Mouse (Mus musculus): ENCODE results near the gene Syt11. TPM values are rescaled to one million over a fixed set of nuclear protein-coding genes. Genes with fewer than 3 reads are reported as not detected.
"Not testable (repeated sequence)": the region's sequence is repeated elsewhere in the genome, so short reads cannot be mapped to it uniquely, and the experiment has no call there.

Syt11 gene
- polyA plus RNA-seq (2012; rRNA removed) = 1.8 and 1.9 TPM in 2 replicates

GRCm38 (mm10) chr3:88774939-88775841 is at the start of gene Syt11:
Gene Syt11 (minus strand): TSS chr3:88775164.
- peak within 1 kb of the TSS; percentile 68 for H3K4me3 ChIP-seq (ENCODE audit: low read depth, low read length)
- H3K27me3 ChIP-seq (ENCODE audit: control insufficient read depth, insufficient read depth, low read length); H3K27ac ChIP-seq (ENCODE audit: insufficient read depth, low read depth, low read length); H3K36me3 ChIP-seq (ENCODE audit: control insufficient read depth, insufficient read depth, low read length); H3K4me1 ChIP-seq (ENCODE audit: control insufficient read depth, insufficient read depth, insufficient read length, low read length): not testable (repeated sequence)
- WGBS = 5% methylated on average over 43 of the region's 51 CpGs

- WGBS = 91% methylated on average over 5 of the region's 5 CpGs
- H3K27me3 ChIP-seq (ENCODE audit: control insufficient read depth, insufficient read depth, low read length) = no peaks in the 10 kb centered on the region
These were observed 29.1 kb upstream of the Syt11 start for GRCm38 (mm10) chr3:88803910-88804540.

GRCm38 (mm10) chr3:88797507-88797906 is 22.5 kb upstream of the Syt11 start:
- not testable (repeated sequence) for H3K27ac ChIP-seq (ENCODE audit: insufficient read depth, low read depth, low read length); H3K27me3 ChIP-seq (ENCODE audit: control insufficient read depth, insufficient read depth, low read length); H3K4me3 ChIP-seq (ENCODE audit: low read depth, low read length); H3K4me1 ChIP-seq (ENCODE audit: control insufficient read depth, insufficient read depth, insufficient read length, low read length); H3K36me3 ChIP-seq (ENCODE audit: control insufficient read depth, insufficient read depth, low read length)
- WGBS = 89% methylated on average over 6 of the region's 6 CpGs

More at GRCm38 (mm10) chr3:88803910-88804540, 29.1 kb upstream of the Syt11 start:
- no peak overlapping the region for H3K27ac ChIP-seq (ENCODE audit: insufficient read depth, low read depth, low read length)
- no peaks in the 10 kb centered on the region for H3K4me1 ChIP-seq (ENCODE audit: control insufficient read depth, insufficient read depth, insufficient read length, low read length)
- H3K4me3 ChIP-seq (ENCODE audit: low read depth, low read length) = no peak overlapping the region
- TF ChIP-seq POLR2A (IDR thresholded peaks at IDR 0.05; ENCODE audit: low read depth, low read length) (no peak), CTCF (IDR thresholded peaks at IDR 0.05; ENCODE audit: extremely low read depth, insufficient read length, insufficient replicate concordance, low read depth, low read length) (no peak)
- peaks cover 5% of the 10 kb centered on the region for H3K36me3 ChIP-seq (ENCODE audit: control insufficient read depth, insufficient read depth, low read length)

GRCm38 (mm10) chr3:88788033-88788432 is 13.1 kb upstream of the Syt11 start:
- not testable (repeated sequence) for H3K4me3 ChIP-seq (ENCODE audit: low read depth, low read length); H3K36me3 ChIP-seq (ENCODE audit: control insufficient read depth, insufficient read depth, low read length); H3K27ac ChIP-seq (ENCODE audit: insufficient read depth, low read depth, low read length); H3K4me1 ChIP-seq (ENCODE audit: control insufficient read depth, insufficient read depth, insufficient read length, low read length); H3K27me3 ChIP-seq (ENCODE audit: control insufficient read depth, insufficient read depth, low read length)
- WGBS = 100% methylated on average over 1 of the region's 4 CpGs

- no CpG with 5 or more reads among the region's 8 CpGs for WGBS
- not testable (repeated sequence) for H3K4me1 ChIP-seq (ENCODE audit: control insufficient read depth, insufficient read depth, insufficient read length, low read length); H3K27me3 ChIP-seq (ENCODE audit: control insufficient read depth, insufficient read depth, low read length); H3K4me3 ChIP-seq (ENCODE audit: low read depth, low read length); H3K27ac ChIP-seq (ENCODE audit: insufficient read depth, low read depth, low read length); H3K36me3 ChIP-seq (ENCODE audit: control insufficient read depth, insufficient read depth, low read length)
These were observed 11.8 kb upstream of the Syt11 start for GRCm38 (mm10) chr3:88786805-88787204.

- not testable (repeated sequence) for H3K27me3 ChIP-seq (ENCODE audit: control insufficient read depth, insufficient read depth, low read length); H3K4me3 ChIP-seq (ENCODE audit: low read depth, low read length); H3K27ac ChIP-seq (ENCODE audit: insufficient read depth, low read depth, low read length); H3K4me1 ChIP-seq (ENCODE audit: control insufficient read depth, insufficient read depth, insufficient read length, low read length); H3K36me3 ChIP-seq (ENCODE audit: control insufficient read depth, insufficient read depth, low read length)
- 97% methylated on average over 1 of the region's 4 CpGs for WGBS
These were observed 11.4 kb upstream of the Syt11 start for GRCm38 (mm10) chr3:88786323-88786722.

- 94% methylated on average over 5 of the region's 5 CpGs for WGBS
- no peak overlapping the region for H3K27ac ChIP-seq (ENCODE audit: insufficient read depth, low read depth, low read length)
- no peak overlapping the region for H3K4me3 ChIP-seq (ENCODE audit: low read depth, low read length)
- TF ChIP-seq POLR2A (IDR thresholded peaks at IDR 0.05; ENCODE audit: low read depth, low read length) = no peak
- TF ChIP-seq CTCF (IDR thresholded peaks at IDR 0.05; ENCODE audit: extremely low read depth, insufficient read length, insufficient replicate concordance, low read depth, low read length) = no peak
- peaks cover 6% of the 10 kb centered on the region for H3K36me3 ChIP-seq (ENCODE audit: control insufficient read depth, insufficient read depth, low read length)
- no peaks in the 10 kb centered on the region for H3K27me3 ChIP-seq (ENCODE audit: control insufficient read depth, insufficient read depth, low read length)
- H3K4me1 ChIP-seq (ENCODE audit: control insufficient read depth, insufficient read depth, insufficient read length, low read length) = no peaks in the 10 kb centered on the region
These were observed 9.9 kb upstream of the Syt11 start for GRCm38 (mm10) chr3:88784889-88785288.

GRCm38 (mm10) chr3:88773163-88773562 is 1.8 kb downstream of the Syt11 start:
- 90% methylated on average over 6 of the region's 6 CpGs for WGBS
- not testable (repeated sequence) for H3K4me3 ChIP-seq (ENCODE audit: low read depth, low read length); H3K27ac ChIP-seq (ENCODE audit: insufficient read depth, low read depth, low read length); H3K36me3 ChIP-seq (ENCODE audit: control insufficient read depth, insufficient read depth, low read length); H3K4me1 ChIP-seq (ENCODE audit: control insufficient read depth, insufficient read depth, insufficient read length, low read length); H3K27me3 ChIP-seq (ENCODE audit: control insufficient read depth, insufficient read depth, low read length)

GRCm38 (mm10) chr3:88772399-88772798 is 2.6 kb downstream of the Syt11 start:
- not testable (repeated sequence) for H3K4me3 ChIP-seq (ENCODE audit: low read depth, low read length); H3K27ac ChIP-seq (ENCODE audit: insufficient read depth, low read depth, low read length); H3K27me3 ChIP-seq (ENCODE audit: control insufficient read depth, insufficient read depth, low read length); H3K4me1 ChIP-seq (ENCODE audit: control insufficient read depth, insufficient read depth, insufficient read length, low read length); H3K36me3 ChIP-seq (ENCODE audit: control insufficient read depth, insufficient read depth, low read length)
- under 1% methylated on average over 19 of the region's 19 CpGs for WGBS

GRCm38 (mm10) chr3:88771941-88772280 is 3.1 kb downstream of the Syt11 start:
- H3K4me1 ChIP-seq (ENCODE audit: control insufficient read depth, insufficient read depth, insufficient read length, low read length); H3K27me3 ChIP-seq (ENCODE audit: control insufficient read depth, insufficient read depth, low read length); H3K36me3 ChIP-seq (ENCODE audit: control insufficient read depth, insufficient read depth, low read length); H3K27ac ChIP-seq (ENCODE audit: insufficient read depth, low read depth, low read length): not testable (repeated sequence)
- peak overlapping the region; percentile 52 for H3K4me3 ChIP-seq (ENCODE audit: low read depth, low read length)
- 26% methylated on average over 3 of the region's 6 CpGs for WGBS
